Mouse (Mus musculus): ENCODE measurements around the gene Tas2r113.

- TF ChIP-seq POLR2A (IDR thresholded peaks at IDR 0.05; ENCODE audit: low read depth, low read length) (no peak), CTCF (IDR thresholded peaks at IDR 0.05; ENCODE audit: extremely low read depth, insufficient read length, insufficient replicate concordance, low read depth, low read length) (no peak)
Observed at GRCm38 (mm10) chr6:132855138-132855537, 37.7 kb upstream of the Tas2r113 start, which contains the start of gene Tas2r116.
